Mouse (Mus musculus): ENCODE measurements around the gene 4930455H04Rik. TPM values are rescaled to one million over a fixed set of nuclear protein-coding genes. Genes with fewer than 3 reads are reported as not detected.

The 4930455H04Rik gene
- polyA plus RNA-seq, 1 experiment from 2014 or later = not detected

DNA sequence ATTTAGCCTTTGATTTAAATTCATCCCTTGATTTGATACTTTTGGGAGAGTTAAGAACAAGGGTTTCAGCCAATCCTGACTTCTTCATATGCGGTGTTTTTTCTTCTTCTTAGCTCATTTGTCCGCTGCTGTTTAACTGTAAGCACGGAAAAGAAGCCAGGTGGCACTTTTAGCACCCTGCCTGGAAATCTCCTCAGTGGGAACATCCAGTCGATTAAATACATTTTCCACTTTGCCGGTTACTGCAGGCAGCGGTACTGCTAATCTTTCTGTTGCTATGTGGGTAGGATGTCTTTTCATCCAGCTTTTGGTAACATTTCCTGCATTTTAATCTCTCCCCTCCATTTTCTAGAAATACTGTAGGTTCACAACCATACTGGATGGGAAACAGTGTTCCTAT is 39.3 kb downstream of the 4930455H04Rik start:
- Histone ChIP-seq H3K27ac (no peak overlapping the region), H3K4me1 (peaks cover 1% of the 10 kb centered on the region; the same call in 1 of the 2 replicates), H3K9ac (no peak overlapping the region), H3K4me2 (no peak overlapping the region), H3K36me3 (replicated peaks) (no peaks in the 10 kb centered on the region), H3K4me3 (no peak overlapping the region), H3K27me3 (replicated peaks) (no peaks in the 10 kb centered on the region), H3K9me3 (no peaks in the 10 kb centered on the region)
- ATAC-seq (replicated peaks) = no peak
- WGBS = 52% methylated on average over 6 of the region's 6 CpGs

DNA sequence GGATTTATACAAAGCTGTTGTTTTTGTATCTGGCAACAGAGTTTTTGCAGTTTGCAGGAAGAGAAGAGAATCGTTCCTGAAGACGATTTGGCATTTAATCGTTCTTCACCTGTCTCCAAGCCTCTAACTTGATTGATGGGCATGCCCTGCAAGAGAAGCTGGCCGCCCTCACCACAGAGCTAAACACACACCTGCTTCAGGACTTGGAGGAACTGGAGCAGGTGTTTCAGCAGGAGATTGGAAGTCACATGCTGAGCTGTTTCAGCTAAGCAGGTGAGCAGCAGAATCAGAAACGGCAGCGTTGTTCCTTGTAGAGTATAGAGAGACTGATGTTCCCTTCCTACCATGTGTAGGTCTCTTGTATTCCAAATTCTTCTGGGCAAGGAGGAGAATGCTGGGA is 42.1 kb downstream of the 4930455H04Rik start:
- no peak overlapping the region for H3K4me3 ChIP-seq

DNA sequence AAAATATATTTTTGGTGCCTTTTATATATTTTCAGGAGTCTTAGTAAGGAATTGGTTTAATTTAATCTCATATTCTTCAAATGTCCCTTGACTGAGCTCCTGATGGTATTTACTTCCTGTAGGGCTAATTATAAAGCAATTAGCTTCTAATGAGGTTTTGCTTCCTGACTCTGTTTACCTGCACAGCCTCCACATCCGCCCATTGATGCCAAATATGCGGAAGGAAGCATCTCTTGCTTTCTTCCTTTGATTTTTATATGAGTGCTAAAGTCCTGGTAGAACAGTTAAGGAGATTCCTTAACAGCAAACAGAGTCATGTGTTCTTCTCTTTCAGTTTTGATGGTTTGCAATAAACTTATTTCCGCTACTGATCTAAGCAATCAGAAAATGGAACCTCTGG is 52.3 kb downstream of the 4930455H04Rik start:
- no peak for ATAC-seq (replicated peaks)
- Histone ChIP-seq H3K4me3 (no peak overlapping the region), H3K27me3 (replicated peaks) (no peaks in the 10 kb centered on the region), H3K4me2 (no peak overlapping the region), H3K36me3 (replicated peaks) (no peaks in the 10 kb centered on the region), H3K27ac (no peak overlapping the region), H3K9me3 (0 out of 2 replicates have a peak, but pooled peaks cover 6% of the 10 kb centered on the region), H3K4me1 (no peaks in the 10 kb centered on the region), H3K9ac (no peak overlapping the region)
- WGBS = 95% methylated on average over 3 of the region's 3 CpGs

More for the DNA sequence above, 42.1 kb downstream of the 4930455H04Rik start:
- Histone ChIP-seq H3K4me2 (no peak overlapping the region), H3K9me3 (no peaks in the 10 kb centered on the region), H3K36me3 (replicated peaks) (no peaks in the 10 kb centered on the region), H3K9ac (no peak overlapping the region), H3K27me3 (replicated peaks) (no peaks in the 10 kb centered on the region), H3K4me1 (no peaks in the 10 kb centered on the region), H3K27ac (no peak overlapping the region)
- 80% methylated on average over 6 of the region's 6 CpGs for WGBS
- no peak for ATAC-seq (replicated peaks)

DNA sequence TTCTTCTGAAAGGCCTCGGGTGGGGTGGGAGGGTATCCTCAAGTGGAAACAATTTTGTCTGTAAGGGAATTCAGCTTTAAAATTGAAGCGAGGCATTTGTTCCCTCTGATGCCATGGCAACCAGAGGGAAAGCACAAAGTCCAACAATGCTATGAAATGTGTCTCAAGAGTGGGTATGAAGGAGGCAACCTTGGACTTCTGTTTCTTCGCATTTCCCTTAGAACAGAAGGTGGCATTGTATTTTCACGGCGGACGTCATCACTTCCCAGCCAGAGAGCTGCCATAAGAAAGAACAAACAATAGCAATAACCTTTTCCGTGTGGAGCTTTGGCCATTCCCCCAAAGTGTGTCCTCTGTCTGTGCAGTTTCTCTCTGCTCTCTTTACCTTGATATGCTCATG is 53.8 kb downstream of the 4930455H04Rik start:
- no peak overlapping the region for H3K27ac ChIP-seq
- 52% methylated on average over 7 of the region's 7 CpGs for WGBS
- 0 out of 2 replicates have a peak, but pooled peaks cover 6% of the 10 kb centered on the region for H3K9me3 ChIP-seq
- H3K4me3 ChIP-seq = no peak overlapping the region
- H3K36me3 ChIP-seq (replicated peaks) = no peaks in the 10 kb centered on the region
- H3K27me3 ChIP-seq (replicated peaks) = no peaks in the 10 kb centered on the region
- no peak for ATAC-seq (replicated peaks)
- H3K4me1 ChIP-seq = no peaks in the 10 kb centered on the region
- no peak overlapping the region for H3K9ac ChIP-seq
- no peak overlapping the region for H3K4me2 ChIP-seq

DNA sequence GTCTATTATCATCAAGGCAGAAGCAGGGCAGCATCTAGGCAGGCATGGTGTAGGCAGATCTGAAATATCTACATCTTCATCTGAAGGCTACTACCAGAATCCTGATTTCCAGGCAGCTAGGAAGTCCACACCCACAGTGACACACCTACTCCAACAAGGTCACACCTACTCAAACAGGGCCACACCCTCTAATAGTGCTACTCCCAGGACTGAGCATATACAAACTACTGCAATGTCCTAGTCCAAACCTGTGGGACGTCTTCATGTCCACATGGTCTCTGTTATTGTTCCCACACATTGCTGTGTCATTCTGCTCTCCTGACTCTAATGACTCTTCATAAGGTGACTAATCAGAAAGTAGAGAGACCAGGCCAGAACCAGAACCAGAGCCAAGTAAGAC is 56.0 kb downstream of the 4930455H04Rik start:
- Histone ChIP-seq H3K9ac (no peak overlapping the region), H3K27me3 (replicated peaks) (no peaks in the 10 kb centered on the region), H3K4me2 (no peak overlapping the region), H3K27ac (no peak overlapping the region), H3K4me1 (no peaks in the 10 kb centered on the region), H3K9me3 (no peaks in the 10 kb centered on the region), H3K4me3 (no peak overlapping the region), H3K36me3 (replicated peaks) (no peaks in the 10 kb centered on the region)
- 86% methylated on average over 1 of the region's 1 CpGs for WGBS
- no peak for ATAC-seq (replicated peaks)

DNA sequence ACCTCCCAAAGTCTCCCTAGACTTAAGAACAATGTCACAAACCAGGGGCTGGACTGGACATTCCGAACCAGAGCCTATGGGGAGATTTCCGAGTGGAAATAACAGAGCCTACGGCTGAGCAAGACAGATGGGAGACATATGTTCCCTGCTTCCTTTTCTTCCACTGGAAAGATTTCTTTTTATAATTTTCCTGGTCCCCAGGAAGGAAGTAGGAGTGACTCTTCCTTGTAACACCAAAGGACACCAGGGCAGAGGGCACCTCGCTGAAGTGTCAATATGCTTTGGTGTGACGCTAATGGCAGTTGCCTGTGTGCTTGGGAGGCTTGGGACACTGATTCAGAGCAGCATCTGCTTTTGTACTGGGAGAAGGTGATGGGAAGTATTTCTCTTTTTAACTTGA is 56.5 kb downstream of the 4930455H04Rik start:
- no peaks in the 10 kb centered on the region for H3K36me3 ChIP-seq (replicated peaks)
- ATAC-seq (replicated peaks) = no peak
- no peaks in the 10 kb centered on the region for H3K9me3 ChIP-seq
- no peak overlapping the region for H3K4me3 ChIP-seq
- no peak overlapping the region for H3K27ac ChIP-seq
- H3K4me2 ChIP-seq = no peak overlapping the region
- H3K9ac ChIP-seq = no peak overlapping the region
- 85% methylated on average over 5 of the region's 5 CpGs for WGBS
- H3K4me1 ChIP-seq = no peaks in the 10 kb centered on the region
- H3K27me3 ChIP-seq (replicated peaks) = no peaks in the 10 kb centered on the region

DNA sequence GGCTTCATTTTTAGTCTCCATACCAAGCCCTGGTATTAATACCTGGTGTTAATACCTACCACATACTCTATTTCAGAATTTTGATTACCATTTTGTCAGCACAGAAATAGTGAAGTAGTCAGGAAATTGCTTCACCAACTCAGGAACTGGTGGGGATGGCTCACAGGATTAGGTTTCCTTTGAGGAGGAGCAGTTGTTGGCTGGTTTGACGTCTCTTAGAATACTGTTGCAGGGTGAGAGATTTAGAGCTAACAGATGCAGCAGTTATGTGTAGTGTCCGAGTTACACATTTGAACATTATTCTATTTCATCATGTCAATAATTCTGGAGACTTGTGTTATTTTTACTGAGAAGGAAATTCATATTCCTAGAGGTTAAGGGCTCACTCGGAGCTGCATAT is 57.4 kb downstream of the 4930455H04Rik start:
- H3K27ac ChIP-seq = no peak overlapping the region
- H3K36me3 ChIP-seq (replicated peaks) = no peaks in the 10 kb centered on the region
- no peak overlapping the region for H3K9ac ChIP-seq
- no peaks in the 10 kb centered on the region for H3K9me3 ChIP-seq
- ATAC-seq (replicated peaks) = no peak
- 80% methylated on average over 3 of the region's 3 CpGs for WGBS
- H3K27me3 ChIP-seq (replicated peaks) = no peaks in the 10 kb centered on the region
- no peak overlapping the region for H3K4me2 ChIP-seq
- H3K4me1 ChIP-seq = no peaks in the 10 kb centered on the region
- no peak overlapping the region for H3K4me3 ChIP-seq

Other genes with a start within 250 kb of the 4930455H04Rik start
- 15.8 and 17.6 TPM in 2 replicates for gene Agl, start 160.1 kb upstream of the 4930455H04Rik start, polyA plus RNA-seq (2015; fragmentation: Nextera tagmentation; extraction: Ambion mirVana)
- gene Frrs1, start 108.8 kb upstream of the 4930455H04Rik start, polyA plus RNA-seq (2015; fragmentation: Nextera tagmentation; extraction: Ambion mirVana) = 6.5 and 6.8 TPM in 2 replicates
- gene Palmd, start 720 bp downstream of the 4930455H04Rik start, polyA plus RNA-seq (2015; fragmentation: Nextera tagmentation; extraction: Ambion mirVana) = 9.8 and 10.5 TPM in 2 replicates